Mouse (Mus musculus) gastrocnemius, postnatal 36 days (tissue): ENCODE results near the gene Cd93. TPM values are rescaled to one million over a fixed set of nuclear protein-coding genes. Genes with fewer than 3 reads are reported as not detected.

ENCODE experiments used
- DNase-seq, 2 experiments: peaks; one replicate each; pipeline ENCODE4 v3.0.0; 2022
- intact Hi-C: fragments of 180-260 bp; cut with DNase I; formaldehyde crosslinking; loops from one replicate; pipeline ENCODE4 v1.15.1; 2025
- total RNA-seq, 2 experiments: library from RNA; stranded (reverse); gene quantifications; 2 replicates each; pipeline ENCODE4 v1.2.3; 2021

Cd93 gene
- total RNA-seq, 2 experiments from 2014 or later: 16.7 to 20.5 TPM

- DNase-seq: peak; percentile 50
- intact Hi-C loops: loop anchor here (5.0 kb wide), 2 partner anchors 130 to 165 kb away; no protein-coding TSS in a partner anchor
These were observed 36.1 kb downstream of the Cd93 start for GRCm38 (mm10) chr2:148406971-148407869.

- peak in 1 of 2 experiments; percentile 35 for DNase-seq
- intact Hi-C loops: loop anchor here (5.0 kb wide), 2 partner anchors 131 to 166 kb away; no protein-coding TSS in a partner anchor
These were observed 37.0 kb downstream of the Cd93 start for GRCm38 (mm10) chr2:148406160-148406970.

DNA sequence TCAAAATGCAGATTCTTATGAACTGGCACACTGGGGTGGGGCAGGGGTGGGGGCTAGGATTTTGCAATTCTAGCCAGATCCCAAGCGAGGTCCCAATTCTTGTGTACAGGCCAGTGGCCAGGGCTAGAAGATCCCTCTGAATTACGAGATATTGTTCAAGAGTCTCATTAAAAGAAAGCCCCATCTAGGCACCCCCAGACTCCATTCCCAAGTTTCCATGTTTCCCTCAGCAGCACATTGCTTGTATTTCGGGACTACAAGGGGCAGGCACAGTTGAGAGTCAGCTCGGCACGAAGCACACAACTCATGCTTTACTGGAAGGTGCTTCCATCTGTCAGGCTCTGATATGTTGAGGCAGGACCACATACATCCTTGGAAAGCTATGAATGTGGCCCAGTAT, 38.5 kb downstream of the Cd93 start:
- intact Hi-C loops: loop anchor here (5.0 kb wide), 2 partner anchors 132 to 167 kb away; no protein-coding TSS in a partner anchor
- no peak for DNase-seq

GRCm38 (mm10) chr2:148402227-148402626, 41.1 kb downstream of the Cd93 start:
- DNase-seq: no peak
- intact Hi-C loops: no loop called here

- no peak for DNase-seq
- intact Hi-C loops: loop anchor here (5.0 kb wide), 1 partner anchor 277 kb away; no protein-coding TSS in a partner anchor
These were observed 44.3 kb downstream of the Cd93 start for GRCm38 (mm10) chr2:148398901-148399685.

- intact Hi-C loops: loop anchor here (5.0 kb wide), 1 partner anchor 275 kb away; no protein-coding TSS in a partner anchor
- DNase-seq: peak in 1 of 2 experiments; percentile 25
These were observed 45.6 kb downstream of the Cd93 start for GRCm38 (mm10) chr2:148397784-148398100.

DNA sequence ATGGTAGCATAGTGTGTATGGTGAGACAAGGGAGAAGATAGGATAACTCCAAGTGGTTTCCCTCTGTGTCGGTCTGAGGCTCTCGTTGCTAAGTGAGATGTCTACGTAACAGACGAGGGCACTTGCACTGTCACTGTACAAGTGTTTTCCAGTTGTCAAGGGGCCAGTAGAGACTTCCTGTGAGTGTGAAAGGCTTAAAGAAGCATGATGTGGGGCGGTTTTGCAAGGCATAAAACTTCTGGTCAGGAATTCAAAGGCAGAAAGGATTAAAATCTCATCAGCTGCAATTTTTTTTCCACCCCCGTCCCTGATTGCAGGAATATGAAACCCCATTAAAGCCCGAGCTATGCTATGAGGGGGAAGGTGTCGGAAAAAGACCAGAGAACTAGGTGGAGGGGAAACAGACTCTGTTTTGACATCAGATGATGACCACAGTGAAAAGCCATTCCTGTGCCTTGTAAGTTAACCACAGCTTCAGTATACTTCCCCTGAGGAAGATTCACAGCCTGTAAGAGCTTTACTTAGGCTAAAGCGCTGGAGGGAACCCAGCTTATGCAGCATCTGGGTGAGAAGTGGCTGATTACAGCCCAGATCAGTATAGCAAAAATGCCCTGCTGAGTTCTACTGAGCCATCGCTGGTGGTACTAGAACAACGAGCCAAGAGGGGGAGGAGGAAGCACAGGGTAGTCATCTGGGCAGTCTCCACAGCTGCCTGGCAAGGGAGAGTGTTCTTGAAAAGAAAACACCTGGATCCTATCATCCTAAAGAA, 46.2 kb downstream of the Cd93 start:
- no peak for DNase-seq
- intact Hi-C loops: loop anchor here (5.0 kb wide), 1 partner anchor 275 kb away; no protein-coding TSS in a partner anchor

DNA sequence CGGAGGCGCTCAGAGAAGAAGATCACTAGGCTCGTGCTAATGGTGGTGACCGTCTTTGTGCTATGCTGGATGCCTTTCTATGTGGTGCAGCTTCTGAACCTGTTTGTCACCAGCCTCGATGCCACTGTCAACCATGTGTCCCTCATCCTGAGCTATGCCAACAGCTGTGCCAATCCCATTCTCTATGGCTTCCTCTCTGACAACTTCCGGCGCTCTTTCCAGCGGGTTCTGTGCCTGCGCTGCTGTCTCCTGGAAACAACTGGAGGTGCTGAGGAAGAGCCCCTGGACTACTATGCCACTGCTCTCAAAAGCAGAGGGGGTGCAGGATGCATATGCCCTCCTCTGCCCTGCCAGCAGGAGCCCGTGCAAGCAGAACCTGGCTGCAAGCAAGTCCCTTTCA, 47.2 kb downstream of the Cd93 start:
- no peak for DNase-seq

GRCm38 (mm10) chr2:148395131-148396051, 48.0 kb downstream of the Cd93 start, which contains the start of gene Sstr4:
TSS of gene Sstr4 (plus strand) at chr2:148395344.
- intact Hi-C loops: loop anchor here (5.0 kb wide), 1 partner anchor 273 kb away; no protein-coding TSS in a partner anchor
- peak; percentile 55 to 57 for DNase-seq

More for the DNA sequence above, 47.2 kb downstream of the Cd93 start:
- intact Hi-C loops: loop anchor here (5.0 kb wide), 1 partner anchor 274 kb away; no protein-coding TSS in a partner anchor

GRCm38 (mm10) chr2:148393846-148394245, 49.5 kb downstream of the Cd93 start:
- intact Hi-C loops: no loop called here
- no peak for DNase-seq

DNA sequence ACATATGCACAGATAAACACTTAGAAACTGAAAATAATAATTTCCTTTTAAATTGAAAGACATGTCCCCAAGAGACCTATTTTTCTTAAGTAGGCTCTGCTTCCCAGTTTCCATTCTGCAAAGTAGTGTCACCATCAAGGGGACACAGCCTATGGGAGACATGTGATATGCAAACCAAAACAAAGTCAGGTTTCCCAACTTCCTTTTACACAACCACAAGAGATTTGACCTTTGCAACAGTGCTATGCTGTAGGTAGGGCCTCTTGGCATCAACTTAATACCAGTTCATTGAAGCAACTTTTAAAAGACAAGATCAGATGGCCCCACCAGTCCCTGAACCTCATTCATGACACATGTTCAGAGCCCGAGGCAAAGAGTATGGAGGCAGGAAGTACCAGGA, 50.2 kb downstream of the Cd93 start:
- no peak for DNase-seq
- intact Hi-C loops: no loop called here

DNA sequence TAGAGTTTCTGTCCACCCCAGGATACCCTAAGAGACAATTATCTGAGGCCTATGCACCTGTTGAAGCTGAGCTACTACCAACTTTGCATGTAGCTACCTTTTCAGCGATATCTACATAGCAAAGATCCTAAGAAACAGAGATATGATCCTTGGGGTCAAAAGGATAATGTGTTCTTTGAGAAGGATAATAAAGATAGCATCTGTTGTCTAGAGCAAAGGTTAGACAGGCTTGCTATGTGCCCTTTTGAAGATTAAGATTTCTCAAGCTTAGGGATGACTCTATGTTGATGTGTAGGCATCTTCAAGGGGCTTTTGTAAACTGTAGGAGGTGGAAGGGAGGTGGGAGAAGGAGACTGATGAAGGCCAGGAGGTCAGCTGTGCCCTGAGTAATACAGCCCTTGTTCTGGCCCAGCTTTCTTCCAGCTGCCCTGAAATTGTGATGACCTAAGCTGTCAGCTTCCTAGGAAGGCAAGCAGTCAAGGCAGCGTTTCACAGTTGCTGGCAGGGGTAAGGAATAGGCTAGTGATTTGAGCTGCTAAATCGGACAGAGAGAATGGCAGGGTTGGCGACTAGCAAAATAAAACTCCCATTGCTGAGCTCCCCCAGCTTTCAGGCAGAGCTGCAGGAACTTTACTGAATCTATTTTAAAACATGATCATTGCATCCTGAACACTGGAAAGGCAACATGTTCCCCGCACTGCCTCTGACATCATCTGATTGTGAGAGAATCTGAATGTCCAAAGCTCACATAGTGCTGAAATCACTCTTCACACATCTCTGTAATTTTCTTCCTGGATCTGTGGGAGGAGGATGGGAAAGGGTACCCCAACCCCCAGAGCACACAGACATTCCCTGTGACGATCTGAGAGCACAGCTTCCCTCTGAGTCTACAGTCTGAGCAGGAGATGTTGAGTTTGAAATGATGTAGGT, 55.4 kb downstream of the Cd93 start:
- intact Hi-C loops: no loop called here
- DNase-seq: no peak

GRCm38 (mm10) chr2:148386927-148387326, 56.4 kb downstream of the Cd93 start:
- DNase-seq: no peak
- intact Hi-C loops: no loop called here
